Mouse (Mus musculus) midbrain, embryonic 10.5 days (tissue): ENCODE results near the gene Engase. TPM values are rescaled to one million over a fixed set of nuclear protein-coding genes. Genes with fewer than 3 reads are reported as not detected.

Experiments used
- DNase-seq: peaks from one replicate; pipeline ENCODE4 v3.0.0-alpha.2; 2017; ENCODE audit warnings: low spot score
- H3K27ac ChIP-seq: fragments of 300-500 bp; sonication (generic); replicated peaks from 2 replicates; pipeline ENCODE4 v1.5.1; 2016; ENCODE audit warnings: mild to moderate bottlenecking
- H3K27me3 ChIP-seq: fragments of 300-500 bp; sonication (generic); 2 replicates; pipeline ENCODE4 v1.6.1; 2016; ENCODE audit warnings: low read depth, mild to moderate bottlenecking; ENCODE audit not compliant: poor library complexity, severe bottlenecking
- H3K36me3 ChIP-seq: fragments of 300-500 bp; sonication (generic); 2 replicates; pipeline ENCODE4 v1.6.1; 2016; ENCODE audit warnings: mild to moderate bottlenecking, moderate library complexity
- H3K4me1 ChIP-seq: fragments of 300-500 bp; sonication (generic); 2 replicates; pipeline ENCODE4 v1.6.1; 2016
- H3K4me3 ChIP-seq: fragments of 300-500 bp; sonication (generic); 2 replicates; pipeline ENCODE4 v1.5.1; 2016; ENCODE audit warnings: mild to moderate bottlenecking, moderate library complexity
- H3K9me3 ChIP-seq: fragments of 300-500 bp; sonication (generic); replicated peaks from 2 replicates; pipeline ENCODE4 v1.6.1; 2016; ENCODE audit warnings: mild to moderate bottlenecking
- WGBS: fragments of 180-500 bp; shearing (Covaris S2); methylation state at CpG from one replicate; pipeline ENCODE4 v1.1.7; 2016; 5-methylcytosine and 5-hydroxymethylcytosine counted together
- polyA plus RNA-seq: library from polyadenylated mRNA; unstranded; fragments of >200 nt; fragmentation: Nextera tagmentation; extraction: Ambion mirVana; gene quantifications from 2 replicates; pipeline ENCODE4 v1.2.1, GENCODE M21; 2016

Gene Engase
- polyA plus RNA-seq, 1 experiment from 2014 or later, result 8.6 TPM

GRCm38 (mm10) chr11:118467441-118468035 lies 9.1 kb upstream of the Engase start:
- no peaks in the 10 kb centered on the region for H3K9me3 ChIP-seq
- no peak overlapping the region for H3K4me3 ChIP-seq
- H3K4me1 ChIP-seq, result peaks cover 39% of the 10 kb centered on the region
- no peak for DNase-seq
- H3K27ac ChIP-seq, result peak overlapping the region; percentile 40; the same call in 1 of the 2 replicates
- WGBS, result 59% methylated on average over 11 of the region's 11 CpGs
- no peaks in the 10 kb centered on the region for H3K36me3 ChIP-seq
- H3K27me3 ChIP-seq, result peaks cover 17% of the 10 kb centered on the region; the same call in 1 of the 2 replicates

GRCm38 (mm10) chr11:118469509-118470160 lies 7.0 kb upstream of the Engase start:
- H3K27me3 ChIP-seq, result peaks cover 17% of the 10 kb centered on the region; the same call in 1 of the 2 replicates
- H3K27ac ChIP-seq, result peak overlapping the region; percentile 73
- DNase-seq, result no peak
- peaks cover 28% of the 10 kb centered on the region for H3K4me1 ChIP-seq
- WGBS, result 87% methylated on average over 10 of the region's 10 CpGs
- no peaks in the 10 kb centered on the region for H3K36me3 ChIP-seq
- no peaks in the 10 kb centered on the region for H3K9me3 ChIP-seq
- no peak overlapping the region for H3K4me3 ChIP-seq

DNA sequence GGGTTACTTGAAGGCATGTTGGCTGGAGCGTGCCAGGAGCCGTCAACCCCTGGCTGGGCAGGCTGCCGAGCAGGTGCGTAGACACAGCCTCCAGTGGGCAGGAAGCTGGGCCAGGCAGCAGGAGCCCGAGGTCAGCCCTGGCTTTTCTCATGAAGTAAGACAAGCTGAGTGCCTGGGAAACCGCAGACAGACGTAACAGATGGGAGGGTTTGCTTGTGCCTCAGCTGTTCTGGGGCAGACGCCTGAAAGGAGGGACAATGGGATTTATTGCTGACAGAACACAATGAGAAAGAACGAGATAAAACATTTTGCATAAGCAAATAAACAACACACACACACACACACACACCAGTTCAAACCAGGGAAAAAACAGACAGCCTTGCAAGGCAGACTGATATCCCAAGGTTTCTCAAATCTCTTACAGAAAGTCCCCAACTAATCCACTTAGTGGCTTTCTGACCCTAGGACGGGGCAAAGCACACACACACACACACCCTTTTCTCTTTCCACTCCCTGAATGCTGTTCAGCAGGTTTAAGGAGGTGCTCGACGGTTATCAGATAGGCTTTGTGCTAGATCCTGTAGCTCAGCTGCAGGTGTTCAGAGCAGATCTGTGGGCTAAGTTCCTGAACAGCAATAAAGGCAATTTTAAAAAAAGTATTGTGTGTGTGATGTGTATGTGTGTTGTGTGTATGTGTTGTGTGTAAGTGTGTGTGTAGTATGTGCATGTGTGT lies 6.2 kb upstream of the Engase start:
- no peak overlapping the region for H3K4me3 ChIP-seq
- H3K9me3 ChIP-seq, result no peaks in the 10 kb centered on the region
- DNase-seq, result no peak
- H3K27ac ChIP-seq, result peak overlapping the region; percentile 73
- H3K36me3 ChIP-seq, result no peaks in the 10 kb centered on the region
- 40% methylated on average over 12 of the region's 12 CpGs for WGBS
- H3K27me3 ChIP-seq, result peaks cover 20% of the 10 kb centered on the region
- peaks cover 25% of the 10 kb centered on the region for H3K4me1 ChIP-seq

GRCm38 (mm10) chr11:118471676-118472075 lies 5.0 kb upstream of the Engase start:
- Histone ChIP-seq H3K9me3 (no peaks in the 10 kb centered on the region), H3K36me3 (no peaks in the 10 kb centered on the region), H3K27ac (peak overlapping the region; percentile 55; the same call in 1 of the 2 replicates), H3K4me1 (peaks cover 28% of the 10 kb centered on the region), H3K27me3 (peaks cover 15% of the 10 kb centered on the region), H3K4me3 (no peak overlapping the region)
- no peak for DNase-seq
- 79% methylated on average over 13 of the region's 13 CpGs for WGBS

GRCm38 (mm10) chr11:118473161-118473560 lies 3.5 kb upstream of the Engase start:
- Histone ChIP-seq H3K27ac (no peak overlapping the region), H3K9me3 (no peaks in the 10 kb centered on the region), H3K27me3 (peaks cover 19% of the 10 kb centered on the region), H3K36me3 (no peaks in the 10 kb centered on the region), H3K4me1 (peaks cover 33% of the 10 kb centered on the region), H3K4me3 (no peak overlapping the region)
- 94% methylated on average over 1 of the region's 1 CpGs for WGBS
- no peak for DNase-seq

DNA sequence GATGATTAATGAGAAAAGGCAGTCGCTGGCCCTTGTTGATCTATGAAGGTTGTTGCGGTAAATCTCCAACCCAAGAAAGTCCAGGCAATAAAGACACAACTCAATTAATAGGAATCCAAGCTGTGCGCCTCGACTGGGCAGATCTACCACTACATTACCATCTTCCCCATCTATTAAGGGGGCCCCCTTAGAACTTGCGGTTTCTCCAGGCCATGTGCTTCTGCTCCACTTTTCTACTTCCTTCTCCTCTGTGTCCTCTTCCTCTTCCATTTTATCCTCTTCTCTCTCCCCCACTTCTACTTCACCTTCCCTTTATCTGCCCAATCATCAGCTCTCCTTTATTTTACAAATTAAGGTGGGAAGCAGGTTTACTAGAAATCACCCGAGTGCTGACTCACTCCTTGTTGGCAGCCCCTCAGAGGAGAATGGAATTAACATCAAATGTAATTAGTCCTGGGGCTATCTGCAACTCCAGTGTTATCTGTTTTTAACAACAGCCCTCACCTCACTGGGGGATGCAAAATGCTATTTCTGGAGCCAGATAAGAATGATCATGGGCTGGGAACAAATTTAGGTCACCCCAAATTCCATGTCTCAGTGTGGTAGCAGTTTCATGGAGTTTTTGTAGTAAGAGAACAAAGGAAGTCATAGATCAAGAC lies 2.7 kb upstream of the Engase start:
- H3K27me3 ChIP-seq, result peaks cover 19% of the 10 kb centered on the region
- 84% methylated on average over 6 of the region's 6 CpGs for WGBS
- no peak overlapping the region for H3K4me3 ChIP-seq
- H3K27ac ChIP-seq, result no peak overlapping the region
- H3K9me3 ChIP-seq, result no peaks in the 10 kb centered on the region
- DNase-seq, result no peak
- peaks cover under 1% of the 10 kb centered on the region; the same call in 1 of the 2 replicates for H3K36me3 ChIP-seq
- H3K4me1 ChIP-seq, result peaks cover 33% of the 10 kb centered on the region

DNA sequence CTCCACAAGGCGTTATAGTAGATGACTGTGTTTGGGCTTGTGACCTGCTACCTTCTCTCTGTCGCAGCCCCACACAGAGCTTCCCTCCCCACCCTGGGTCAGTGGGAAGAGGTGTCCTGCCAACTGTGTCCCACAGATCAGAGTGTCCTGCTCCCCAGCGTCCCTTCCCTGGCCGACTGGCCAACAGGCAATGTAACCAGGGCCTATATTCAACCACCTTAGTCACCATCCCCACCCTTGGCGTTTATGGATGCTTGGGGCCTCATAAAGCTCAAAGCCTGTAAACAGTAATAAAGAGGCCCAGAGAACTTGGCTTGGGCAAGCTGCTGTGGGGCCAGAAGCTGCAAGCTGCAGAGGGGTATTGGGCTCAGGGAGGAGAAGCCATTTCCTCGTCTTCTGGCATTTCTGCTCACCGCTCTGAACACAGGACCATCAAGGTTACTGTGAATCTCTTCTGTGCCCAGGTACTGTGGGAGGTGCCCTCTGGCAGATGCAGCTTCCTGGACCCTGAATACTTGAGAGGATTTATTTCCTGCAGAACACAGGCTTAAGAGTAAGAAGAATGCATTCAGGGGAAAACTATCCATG lies 1.0 kb upstream of the Engase start:
- peaks cover 14% of the 10 kb centered on the region for H3K27me3 ChIP-seq
- H3K36me3 ChIP-seq, result peaks cover 8% of the 10 kb centered on the region; the same call in 1 of the 2 replicates
- peaks cover 22% of the 10 kb centered on the region for H3K4me1 ChIP-seq
- no peak overlapping the region for H3K4me3 ChIP-seq
- 93% methylated on average over 7 of the region's 7 CpGs for WGBS
- no peak for DNase-seq
- H3K9me3 ChIP-seq, result no peaks in the 10 kb centered on the region
- no peak overlapping the region for H3K27ac ChIP-seq

- peaks cover 14% of the 10 kb centered on the region for H3K27me3 ChIP-seq
- WGBS, result 92% methylated on average over 12 of the region's 12 CpGs
- no peaks in the 10 kb centered on the region for H3K9me3 ChIP-seq
- H3K27ac ChIP-seq, result no peak overlapping the region
- no peak for DNase-seq
- no peak overlapping the region for H3K4me3 ChIP-seq
- peaks cover 18% of the 10 kb centered on the region for H3K4me1 ChIP-seq
- H3K36me3 ChIP-seq, result peaks cover 42% of the 10 kb centered on the region
Measured at GRCm38 (mm10) chr11:118479776-118480175, 3.1 kb downstream of the Engase start.

GRCm38 (mm10) chr11:118481231-118481630 lies 4.6 kb downstream of the Engase start:
- no peak for DNase-seq
- WGBS, result 94% methylated on average over 11 of the region's 11 CpGs
- Histone ChIP-seq H3K27ac (no peak overlapping the region), H3K9me3 (no peaks in the 10 kb centered on the region), H3K27me3 (peaks cover 5% of the 10 kb centered on the region; the same call in 1 of the 2 replicates), H3K4me1 (peaks cover 18% of the 10 kb centered on the region), H3K36me3 (peaks cover 57% of the 10 kb centered on the region), H3K4me3 (no peak overlapping the region)

- Histone ChIP-seq H3K27ac (no peak overlapping the region), H3K9me3 (no peaks in the 10 kb centered on the region), H3K27me3 (peaks cover 5% of the 10 kb centered on the region; the same call in 1 of the 2 replicates), H3K4me3 (no peak overlapping the region), H3K36me3 (peaks cover 62% of the 10 kb centered on the region), H3K4me1 (peaks cover 15% of the 10 kb centered on the region)
- 84% methylated on average over 14 of the region's 14 CpGs for WGBS
- DNase-seq, result no peak
Measured at GRCm38 (mm10) chr11:118481751-118482150, 5.1 kb downstream of the Engase start.

GRCm38 (mm10) chr11:118484169-118484568 lies 7.5 kb downstream of the Engase start:
- 84% methylated on average over 8 of the region's 8 CpGs for WGBS
- Histone ChIP-seq H3K9me3 (no peaks in the 10 kb centered on the region), H3K4me1 (0 out of 2 replicates have a peak, but pooled peaks cover 3% of the 10 kb centered on the region), H3K27ac (no peak overlapping the region; the same call in 1 of the 2 replicates), H3K36me3 (peaks cover 68% of the 10 kb centered on the region), H3K27me3 (0 out of 2 replicates have a peak, but pooled peaks cover 5% of the 10 kb centered on the region), H3K4me3 (no peak overlapping the region)
- DNase-seq, result no peak

GRCm38 (mm10) chr11:118485338-118485737 lies 8.7 kb downstream of the Engase start:
- 79% methylated on average over 11 of the region's 11 CpGs for WGBS
- no peak overlapping the region for H3K27ac ChIP-seq
- peaks cover 62% of the 10 kb centered on the region for H3K36me3 ChIP-seq
- H3K4me1 ChIP-seq, result peaks cover 6% of the 10 kb centered on the region
- H3K9me3 ChIP-seq, result no peaks in the 10 kb centered on the region
- H3K4me3 ChIP-seq, result no peak overlapping the region
- no peak for DNase-seq
- H3K27me3 ChIP-seq, result peaks cover 17% of the 10 kb centered on the region; the same call in 1 of the 2 replicates
